In genomic region chr12:27823392-27823791, GRCm38 (mm10) we compare ENCODE assay signal across 27 mouse cellular contexts.
DNase-seq lines count a peak whose midpoint lies in the region; ATAC-seq and TF ChIP-seq lines count a peak whose summit lies in the region.
"Had no signal": no experiment of that assay in that cellular context is flagged by ENCODE, and none has a peak within 500 bp of the region (broad histone marks: within the 10 kb centered on the region; RNA-seq: fewer than 3 reads in every experiment).

No protein-coding gene starts in this region.

- 6% methylated on average over 6 of the region's 6 CpGs for WGBS in heart, embryonic 14.5 days
- 11% methylated on average over 6 of the region's 6 CpGs for WGBS in heart, postnatal 0 days
- WGBS in heart, embryonic 10.5 days, result 9% methylated on average over 6 of the region's 6 CpGs
- WGBS in liver, embryonic 16.5 days (ENCODE audit: insufficient replicate concordance), result 21% methylated on average over 6 of the region's 6 CpGs
- 44% methylated on average over 6 of the region's 6 CpGs for WGBS in stomach, postnatal 0 days

- TF ChIP-seq EP300 in heart, postnatal 0 days (IDR thresholded peaks at IDR 0.05; ENCODE audit: low read depth), result no peak
- TF ChIP-seq EP300 in stomach, postnatal 0 days (optimal IDR thresholded peaks at IDR 0.05), result no peak

- no peak overlapping the region for H3K4me3 ChIP-seq in heart, embryonic 14.5 days (ENCODE audit: control insufficient read depth in 1 of 2, insufficient read depth in 1 of 2, low read depth in 1 of 2, low read length in 2 of 2)
- H3K4me3 ChIP-seq in heart, postnatal 0 days (ENCODE audit: low read depth, low read length), result no peak overlapping the region
- no peak overlapping the region for H3K4me3 ChIP-seq in heart, embryonic 10.5 days
- H3K4me3 ChIP-seq in liver, embryonic 16.5 days (ENCODE audit: low read depth, low read length), result no peak overlapping the region
- H3K4me3 ChIP-seq in stomach, postnatal 0 days (ENCODE audit: low read depth, low read length), result no peak overlapping the region
- H3K4me3 ChIP-seq: forebrain, embryonic 10.5 days; forebrain, embryonic 13.5 days; heart, embryonic 13.5 days; hindbrain, embryonic 10.5 days; hindbrain, embryonic 13.5 days; intestine, embryonic 15.5 days had no signal

- no peaks in the 10 kb centered on the region for H3K9me3 ChIP-seq in heart, embryonic 14.5 days (ENCODE audit: control insufficient read depth, low read length)
- no peaks in the 10 kb centered on the region for H3K9me3 ChIP-seq in heart, postnatal 0 days (replicated peaks; ENCODE audit: control insufficient read depth, low read length)
- no peaks in the 10 kb centered on the region for H3K9me3 ChIP-seq in heart, embryonic 10.5 days
- no peaks in the 10 kb centered on the region for H3K9me3 ChIP-seq in liver, embryonic 16.5 days (replicated peaks; ENCODE audit: control insufficient read depth, low read length)
- no peaks in the 10 kb centered on the region for H3K9me3 ChIP-seq in stomach, postnatal 0 days (ENCODE audit: control insufficient read depth, low read length)
- H3K9me3 ChIP-seq: forebrain, embryonic 10.5 days; forebrain, embryonic 13.5 days; heart, embryonic 13.5 days; hindbrain, embryonic 10.5 days; hindbrain, embryonic 13.5 days; intestine, embryonic 15.5 days had no signal

- 0 out of 2 replicates have a peak, but pooled peaks have one; percentile 39 for ATAC-seq in heart, embryonic 14.5 days (ENCODE audit: insufficient number of reproducible peaks, insufficient read depth, low FRiP score, low read depth)
- ATAC-seq in heart, postnatal 0 days (ENCODE audit: insufficient read depth, low read depth), result no peak; the same call in 1 of the 2 replicates
- ATAC-seq in liver, embryonic 16.5 days (ENCODE audit: low read depth), result peak; percentile 43; the same call in 1 of the 2 replicates
- ATAC-seq in stomach, postnatal 0 days (ENCODE audit: low FRiP score, low TSS enrichment), result peak; percentile 41
- ATAC-seq: forebrain, embryonic 13.5 days; forebrain, embryonic 16.5 days; hindbrain, embryonic 16.5 days; intestine, embryonic 15.5 days; Patski had no signal

- H3K4me2 ChIP-seq in heart, embryonic 14.5 days (ENCODE audit: low read length), result no peak overlapping the region
- no peak overlapping the region for H3K4me2 ChIP-seq in heart, postnatal 0 days (ENCODE audit: low read depth, low read length)
- no peak overlapping the region for H3K4me2 ChIP-seq in liver, embryonic 16.5 days (ENCODE audit: low read depth, low read length)
- no peak overlapping the region for H3K4me2 ChIP-seq in stomach, postnatal 0 days (replicated peaks; ENCODE audit: low read depth)
- H3K4me2 ChIP-seq: forebrain, embryonic 13.5 days; heart, embryonic 13.5 days; hindbrain, embryonic 13.5 days; intestine, embryonic 15.5 days had no signal

- no peak overlapping the region for H3K27ac ChIP-seq in heart, embryonic 14.5 days (replicated peaks in 1 of 2; ENCODE audit: control insufficient read depth in 1 of 2, insufficient read depth in 1 of 2, low read depth in 2 of 2, low read length in 2 of 2)
- no peak overlapping the region for H3K27ac ChIP-seq in heart, postnatal 0 days (ENCODE audit: low read depth)
- H3K27ac ChIP-seq in heart, embryonic 10.5 days, result no peak overlapping the region
- H3K27ac ChIP-seq in liver, embryonic 16.5 days (ENCODE audit: low read length), result no peak overlapping the region
- H3K27ac ChIP-seq in stomach, postnatal 0 days (replicated peaks), result no peak overlapping the region
- H3K27ac ChIP-seq: forebrain, embryonic 10.5 days; forebrain, embryonic 13.5 days; heart, embryonic 13.5 days; hindbrain, embryonic 10.5 days; hindbrain, embryonic 13.5 days; intestine, embryonic 15.5 days had no signal

- H3K36me3 ChIP-seq in heart, embryonic 14.5 days (ENCODE audit: control insufficient read depth, insufficient read depth, low read length), result no peaks in the 10 kb centered on the region
- H3K36me3 ChIP-seq in heart, postnatal 0 days (replicated peaks; ENCODE audit: control insufficient read depth, insufficient read depth, low read length), result no peaks in the 10 kb centered on the region
- H3K36me3 ChIP-seq in heart, embryonic 10.5 days, result no peaks in the 10 kb centered on the region
- H3K36me3 ChIP-seq in liver, embryonic 16.5 days (ENCODE audit: control insufficient read depth, insufficient read depth), result no peaks in the 10 kb centered on the region
- no peaks in the 10 kb centered on the region for H3K36me3 ChIP-seq in stomach, postnatal 0 days (ENCODE audit: control insufficient read depth, insufficient read depth, low read length)
- H3K36me3 ChIP-seq: forebrain, embryonic 10.5 days; G1E; heart, embryonic 13.5 days; hindbrain, embryonic 10.5 days; hindbrain, embryonic 13.5 days; intestine, embryonic 15.5 days had no signal

- DNase-seq in heart, adult 9 months (ENCODE audit: low spot score in 2 of 2), result no peak
- peak; percentile 37 for DNase-seq in heart, postnatal 0 days (ENCODE audit: low spot score)
- no peak for DNase-seq in heart, embryonic 10.5 days (ENCODE audit: low spot score)
- DNase-seq in liver, result no peak
- peak; percentile 22 for DNase-seq in stomach, postnatal 0 days (ENCODE audit: low spot score)
- DNase-seq: adrenal gland, postnatal 10 days; adrenal gland, postnatal 36 days; B cell, adult 2 months; cerebellum, adult 18-20 months; cerebellum, adult 9-10 months; cerebellum, postnatal 14 days; gastrocnemius, postnatal 10 days; heart, adult 11 months; heart, postnatal 36 days had no signal

- no peaks in the 10 kb centered on the region for H3K27me3 ChIP-seq in heart, embryonic 14.5 days (ENCODE audit: control insufficient read depth, insufficient read depth, low read length)
- H3K27me3 ChIP-seq in heart, postnatal 0 days (ENCODE audit: control insufficient read depth, insufficient read depth, low read length), result no peaks in the 10 kb centered on the region
- H3K27me3 ChIP-seq in heart, embryonic 10.5 days (ENCODE audit: insufficient read depth, poor library complexity, severe bottlenecking), result no peaks in the 10 kb centered on the region
- no peaks in the 10 kb centered on the region for H3K27me3 ChIP-seq in liver, embryonic 16.5 days (ENCODE audit: control insufficient read depth, insufficient read depth, low read depth, low read length)
- H3K27me3 ChIP-seq in stomach, postnatal 0 days (ENCODE audit: control insufficient read depth, insufficient read depth, low read length), result no peaks in the 10 kb centered on the region
- H3K27me3 ChIP-seq: CH12.LX; forebrain, embryonic 13.5 days; heart, embryonic 13.5 days; hindbrain, embryonic 13.5 days; intestine, embryonic 15.5 days; Patski had no signal

- H3K9ac ChIP-seq in heart, embryonic 14.5 days (ENCODE audit: low read length), result no peak overlapping the region
- no peak overlapping the region for H3K9ac ChIP-seq in heart, postnatal 0 days (replicated peaks; ENCODE audit: low read depth, low read length)
- no peak overlapping the region for H3K9ac ChIP-seq in liver, embryonic 16.5 days (ENCODE audit: low read depth, low read length)
- H3K9ac ChIP-seq in stomach, postnatal 0 days (ENCODE audit: low read length), result no peak overlapping the region
- H3K9ac ChIP-seq: forebrain, embryonic 13.5 days; heart, embryonic 13.5 days; hindbrain, embryonic 13.5 days; intestine, embryonic 15.5 days had no signal

- peaks cover 0 to 5% of the 10 kb centered on the region in 2 experiments; a peak in 2 of 4 replicates for H3K4me1 ChIP-seq in heart, embryonic 14.5 days (ENCODE audit: control insufficient read depth in 2 of 2, insufficient read depth in 2 of 2, low read length in 2 of 2)
- no peaks in the 10 kb centered on the region for H3K4me1 ChIP-seq in heart, postnatal 0 days (ENCODE audit: control insufficient read depth, insufficient read depth)
- H3K4me1 ChIP-seq in heart, embryonic 10.5 days, result peaks cover 11% of the 10 kb centered on the region
- no peaks in the 10 kb centered on the region for H3K4me1 ChIP-seq in liver, embryonic 16.5 days (ENCODE audit: control insufficient read depth, low read depth, low read length)
- H3K4me1 ChIP-seq in stomach, postnatal 0 days (replicated peaks; ENCODE audit: control insufficient read depth, insufficient read depth), result no peaks in the 10 kb centered on the region
- H3K4me1 ChIP-seq: forebrain, embryonic 10.5 days; forebrain, embryonic 13.5 days; hindbrain, embryonic 10.5 days; hindbrain, embryonic 13.5 days; intestine, embryonic 15.5 days had no signal

- no peak for TF ChIP-seq CTCF in heart, postnatal 0 days (IDR thresholded peaks at IDR 0.05; ENCODE audit: low read depth)
- TF ChIP-seq CTCF in stomach, postnatal 0 days (IDR thresholded peaks at IDR 0.05; ENCODE audit: low read depth), result no peak

Comparison
In these comparisons a context has a peak if more than half of its experiments do, and no peak if none do; other contexts are left out.
1. DNase-seq: peak in heart, postnatal 0 days (single experiment) and stomach, postnatal 0 days (single experiment); none in heart, adult 9 months (0 of 2), heart, embryonic 10.5 days (single experiment) and liver (single experiment).